Mouse (Mus musculus) adipose tissue, adult 10 weeks (tissue): ENCODE measurements around the gene Egr2. TPM values are rescaled to one million over a fixed set of nuclear protein-coding genes. Genes with fewer than 3 reads are reported as not detected.

Source experiments
- polyA plus RNA-seq: library from polyadenylated mRNA; stranded (reverse); fragments of 350-450 nt; fragmentation: Illumina TruSeq; extraction: RNeasy Lipid Tissue Mini Kit (QIAGEN cat#74804); gene quantifications from one replicate; pipeline ENCODE4 v1.2.3, GENCODE M21; 2014; ENCODE audit warnings: low read depth, low replicate concordance

Egr2 gene
- polyA plus RNA-seq = 132 TPM

GRCm38 (mm10) chr10:67535256-67535655, at the start of gene Egr2:
Gene Egr2, plus strand, starts transcription at chr10:67535475.

GRCm38 (mm10) chr10:67548877-67549731, 13.8 kb downstream of the Egr2 start, which contains the start of gene Ado:
Gene Ado, minus strand, starts transcription at chr10:67548955.

Other genes with a start within 250 kb of the Egr2 start
- gene Ado, start 13.5 kb downstream of the Egr2 start, polyA plus RNA-seq = 24.3 TPM